Mouse (Mus musculus) hindbrain, embryonic 16.5 days (tissue): ENCODE measurements at regions not wholly inside any gene's neighbourhood (a gene's known extent, or its start where the extent isn't known, plus 50 kb on each side); places are given as distances from the start of the nearest gene placed in this dataset.

Experiments used
- ATAC-seq: fragments of 200-750 bp; cut with Nextera tagmentation; 2 replicates; pipeline ENCODE4 v1.8.0; 2017; ENCODE audit warnings: moderate TSS enrichment, moderate library complexity
- H3K27ac ChIP-seq: fragments of 300-500 bp; sonication (generic); 2 replicates; pipeline ENCODE4 v1.5.1; 2014; ENCODE audit warnings: low read depth, mild to moderate bottlenecking, control low read depth, low read length, moderate library complexity
- H3K27me3 ChIP-seq: fragments of 300-500 bp; sonication (generic); replicated peaks from 2 replicates; pipeline ENCODE4 v1.6.1; 2014; ENCODE audit warnings: low read length; ENCODE audit not compliant: control insufficient read depth, insufficient read depth
- H3K36me3 ChIP-seq: fragments of 300-500 bp; sonication (generic); 2 replicates; pipeline ENCODE4 v1.6.1; 2014; ENCODE audit warnings: mild to moderate bottlenecking, low read length, moderate library complexity, mixed read lengths; ENCODE audit not compliant: control insufficient read depth, insufficient read depth
- H3K4me1 ChIP-seq: fragments of 300-500 bp; sonication (generic); 2 replicates; pipeline ENCODE4 v1.6.1; 2014; ENCODE audit warnings: low read depth, low read length; ENCODE audit not compliant: control insufficient read depth, insufficient read depth
- H3K4me2 ChIP-seq: fragments of 300-500 bp; sonication (generic); 2 replicates; pipeline ENCODE4 v1.6.1; 2014; ENCODE audit warnings: mild to moderate bottlenecking, low read length, control low read depth, moderate library complexity
- H3K4me3 ChIP-seq: fragments of 300-500 bp; sonication (generic); 2 replicates; pipeline ENCODE4 v1.5.1; 2014; ENCODE audit warnings: mild to moderate bottlenecking, low read length, control low read depth, moderate library complexity
- H3K9ac ChIP-seq: fragments of 300-500 bp; sonication (generic); 2 replicates; pipeline ENCODE4 v1.6.1; 2014; ENCODE audit warnings: low read depth, mild to moderate bottlenecking, control low read depth, low read length, moderate library complexity
- H3K9me3 ChIP-seq: fragments of 300-500 bp; sonication (generic); 2 replicates; pipeline ENCODE4 v1.6.1; 2014; ENCODE audit warnings: mild to moderate bottlenecking, low read length, moderate library complexity; ENCODE audit not compliant: control insufficient read depth
- WGBS: fragments of 180-500 bp; shearing (Covaris S2); extraction: QIAGEN DNeasy Blood & Tissue Kit; methylation state at CpG from one replicate; pipeline ENCODE4 v1.1.7; 2014; 5-methylcytosine and 5-hydroxymethylcytosine counted together

DNA sequence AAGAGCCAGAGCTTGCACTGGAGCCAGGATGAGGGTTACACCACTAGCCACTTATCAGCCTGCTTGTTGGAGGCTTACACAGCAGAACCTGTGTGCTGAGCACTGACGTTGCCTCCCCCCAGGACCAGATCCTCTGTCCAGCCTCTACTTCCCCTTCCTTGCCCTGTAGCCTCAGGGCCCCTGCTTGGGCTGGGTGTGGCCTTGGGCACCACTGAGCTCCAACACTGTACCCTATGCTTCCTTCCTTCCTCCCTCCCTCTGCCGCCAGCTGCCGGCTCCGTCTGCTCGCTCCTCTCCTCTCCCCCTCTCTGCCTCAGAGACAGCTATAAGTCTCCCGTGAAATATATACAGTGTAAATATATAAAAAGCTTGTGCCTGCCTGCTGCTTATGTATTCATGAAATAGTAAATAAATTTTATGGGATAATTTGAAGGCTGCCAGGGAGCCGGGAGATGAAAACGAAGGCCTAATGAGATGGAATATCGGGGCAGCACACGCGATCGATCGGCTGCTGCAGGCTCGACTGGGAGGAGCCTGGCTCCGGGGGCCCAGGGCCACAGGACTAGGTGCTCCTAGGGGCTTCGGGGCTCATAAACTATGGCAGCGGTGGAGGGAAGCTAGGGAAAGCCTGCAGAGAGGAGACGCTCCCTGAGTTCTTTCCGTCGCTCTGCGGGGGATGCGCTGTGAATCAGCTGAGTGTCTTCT is 135.6 kb downstream of the Rbm19 start:
- Histone ChIP-seq H3K27me3 (no peaks in the 10 kb centered on the region), H3K4me3 (no peak overlapping the region), H3K27ac (peak overlapping the region; percentile 60), H3K9me3 (no peaks in the 10 kb centered on the region), H3K4me2 (peak overlapping the region; percentile 41), H3K9ac (no peak overlapping the region), H3K36me3 (no peaks in the 10 kb centered on the region), H3K4me1 (peaks cover 7% of the 10 kb centered on the region)
- ATAC-seq = peak; percentile 85
- 9% methylated on average over 22 of the region's 22 CpGs for WGBS

DNA sequence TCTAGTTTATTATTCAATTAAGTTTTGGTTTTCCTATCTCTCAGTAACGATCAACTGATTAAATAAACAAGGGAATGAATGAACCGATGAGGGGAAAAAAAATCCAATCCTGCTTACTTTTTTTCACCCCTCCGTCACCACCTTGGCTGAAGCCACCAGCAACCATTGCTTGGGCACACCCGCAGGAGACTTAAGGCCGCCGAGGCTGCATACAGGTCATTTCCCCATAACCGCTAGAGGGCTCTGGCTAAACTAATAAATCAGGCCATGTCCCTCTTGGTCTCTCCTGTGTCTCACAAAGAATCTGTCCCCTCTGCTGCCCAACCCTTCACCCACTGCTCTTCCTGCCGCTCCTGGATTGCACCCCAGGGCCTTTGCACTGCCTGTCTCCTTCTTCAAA is 136.3 kb downstream of the Rbm19 start:
- ATAC-seq = no peak
- peaks cover 7% of the 10 kb centered on the region for H3K4me1 ChIP-seq
- H3K9me3 ChIP-seq = no peaks in the 10 kb centered on the region
- H3K4me3 ChIP-seq = no peak overlapping the region
- no peak overlapping the region for H3K4me2 ChIP-seq
- no peaks in the 10 kb centered on the region for H3K36me3 ChIP-seq
- H3K27ac ChIP-seq = no peak overlapping the region
- no peaks in the 10 kb centered on the region for H3K27me3 ChIP-seq
- no peak overlapping the region for H3K9ac ChIP-seq
- WGBS = 12% methylated on average over 8 of the region's 8 CpGs

- Histone ChIP-seq H3K27ac (no peak overlapping the region), H3K36me3 (no peaks in the 10 kb centered on the region), H3K4me1 (0 out of 2 replicates have a peak, but pooled peaks cover 2% of the 10 kb centered on the region), H3K4me2 (no peak overlapping the region), H3K9me3 (no peaks in the 10 kb centered on the region), H3K27me3 (no peaks in the 10 kb centered on the region), H3K9ac (no peak overlapping the region), H3K4me3 (no peak overlapping the region)
- no peak; the same call in 1 of the 2 replicates for ATAC-seq
- 24% methylated on average over 14 of the region's 14 CpGs for WGBS
Observed at GRCm38 (mm10) chr5:120262715-120263273, 146.5 kb downstream of the Rbm19 start.

GRCm38 (mm10) chr5:120269416-120269860 is 153.2 kb downstream of the Rbm19 start:
- no peaks in the 10 kb centered on the region for H3K36me3 ChIP-seq
- WGBS = 5% methylated on average over 22 of the region's 22 CpGs
- peak; percentile 80 for ATAC-seq

DNA sequence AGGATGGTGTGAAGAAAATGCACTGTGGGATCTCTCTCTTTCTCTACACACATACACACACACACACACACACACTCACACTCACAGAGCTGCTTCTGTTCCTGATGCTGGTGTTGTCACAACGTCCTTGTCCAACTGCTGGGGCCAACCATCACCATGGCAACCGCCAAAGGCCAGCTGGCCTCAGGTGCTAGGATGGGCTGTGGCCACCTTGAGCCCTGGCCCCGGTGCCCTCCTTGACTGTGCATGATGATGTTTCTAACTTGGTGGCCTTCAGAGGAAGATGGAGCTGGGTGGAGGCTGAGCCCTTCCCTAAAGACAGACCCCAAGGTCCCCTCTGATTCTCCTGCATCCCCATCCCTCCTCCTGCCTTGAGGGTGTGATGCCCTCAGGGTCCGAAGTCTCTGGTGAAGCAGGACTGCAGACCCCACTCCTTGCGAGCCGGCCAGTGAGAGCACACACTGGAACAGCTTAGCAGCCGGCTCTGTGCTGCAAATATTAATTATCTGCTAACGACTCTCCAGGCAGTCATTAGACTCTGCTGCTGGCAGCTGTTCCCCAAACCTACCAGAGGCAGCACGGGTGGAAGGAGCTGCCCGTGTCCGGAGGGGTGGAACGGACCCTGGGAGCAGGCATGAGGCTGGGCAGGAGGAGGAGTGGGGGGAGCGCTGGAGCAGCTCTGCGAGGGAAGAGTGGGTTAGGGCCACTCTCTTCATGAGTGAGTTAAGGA is 154.8 kb downstream of the Rbm19 start:
- Histone ChIP-seq H3K4me1 (peaks cover 23% of the 10 kb centered on the region), H3K4me3 (no peak overlapping the region), H3K36me3 (no peaks in the 10 kb centered on the region), H3K27ac (no peak overlapping the region; the same call in 1 of the 2 replicates), H3K27me3 (no peaks in the 10 kb centered on the region), H3K4me2 (0 out of 2 replicates have a peak overlapping the region, but pooled peaks have one; percentile 11), H3K9me3 (0 out of 2 replicates have a peak, but pooled peaks cover 2% of the 10 kb centered on the region), H3K9ac (0 out of 2 replicates have a peak overlapping the region, but pooled peaks have one; percentile 1)
- 30% methylated on average over 14 of the region's 14 CpGs for whole genome bisulfite sequencing
- peak; percentile 60 for ATAC-seq

More at GRCm38 (mm10) chr5:120269416-120269860, 153.2 kb downstream of the Rbm19 start:
- H3K27me3 ChIP-seq = no peaks in the 10 kb centered on the region
- peak overlapping the region; percentile 81 for H3K27ac ChIP-seq
- H3K4me1 ChIP-seq = peaks cover 23% of the 10 kb centered on the region
- H3K4me3 ChIP-seq = 0 out of 2 replicates have a peak overlapping the region, but pooled peaks have one; percentile 2
- peak overlapping the region; percentile 58 for H3K9ac ChIP-seq
- 0 out of 2 replicates have a peak, but pooled peaks cover 2% of the 10 kb centered on the region for H3K9me3 ChIP-seq
- H3K4me2 ChIP-seq = peak overlapping the region; percentile 37

DNA sequence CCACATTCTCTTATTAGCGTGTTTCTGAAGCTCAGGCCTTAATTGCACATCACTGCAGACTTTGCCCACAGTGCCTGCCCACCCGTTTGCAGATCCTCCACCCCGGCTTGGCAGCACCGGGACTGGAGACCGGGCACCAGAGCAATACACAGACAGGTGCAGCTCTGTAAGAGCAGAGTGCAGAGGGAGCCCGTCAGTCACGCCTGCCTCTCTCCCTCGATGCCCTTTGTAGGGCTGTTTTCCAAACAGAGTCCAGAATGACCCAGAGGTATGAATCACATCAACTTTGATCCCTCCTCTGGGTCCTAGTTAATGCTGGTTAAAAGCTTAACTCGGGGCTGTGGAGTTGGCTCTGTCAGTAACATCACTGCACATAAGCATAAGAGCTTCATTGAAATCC is 155.3 kb upstream of the Lhx5 start:
- H3K4me1 ChIP-seq = peaks cover 14% of the 10 kb centered on the region
- 0 out of 2 replicates have a peak, but pooled peaks cover 2% of the 10 kb centered on the region for H3K9me3 ChIP-seq
- H3K27me3 ChIP-seq = 0 out of 2 replicates have a peak, but pooled peaks cover 2% of the 10 kb centered on the region
- H3K36me3 ChIP-seq = no peaks in the 10 kb centered on the region
- H3K4me3 ChIP-seq = no peak overlapping the region
- H3K27ac ChIP-seq = no peak overlapping the region
- no peak for ATAC-seq
- 50% methylated on average over 9 of the region's 9 CpGs for WGBS
- H3K9ac ChIP-seq = no peak overlapping the region
- no peak overlapping the region for H3K4me2 ChIP-seq

DNA sequence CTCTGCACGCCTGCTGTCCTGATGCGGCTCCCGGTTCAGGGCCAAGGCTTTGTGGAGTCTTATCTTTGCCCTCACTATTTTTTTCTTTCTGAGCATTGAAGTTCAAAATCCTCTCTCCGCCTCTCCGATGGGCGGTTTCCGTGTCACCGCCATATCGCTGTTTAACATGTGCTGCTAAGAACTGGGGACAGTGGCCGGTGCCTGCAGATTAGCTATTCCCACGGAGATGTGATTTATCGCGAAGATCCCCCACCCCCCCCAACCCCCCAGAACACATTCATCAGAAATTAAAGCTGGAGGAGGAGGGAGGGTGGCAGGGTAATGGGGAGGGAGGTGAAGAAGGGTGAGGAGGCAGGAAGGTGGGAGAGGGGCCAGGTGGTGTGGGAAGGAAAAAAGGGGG is 151.2 kb upstream of the Lhx5 start:
- Histone ChIP-seq H3K27ac (no peak overlapping the region), H3K4me3 (no peak overlapping the region), H3K4me1 (peaks cover 10% of the 10 kb centered on the region), H3K9ac (no peak overlapping the region; the same call in 1 of the 2 replicates), H3K36me3 (no peaks in the 10 kb centered on the region), H3K4me2 (peak overlapping the region; percentile 20; the same call in 1 of the 2 replicates), H3K9me3 (no peaks in the 10 kb centered on the region), H3K27me3 (0 out of 2 replicates have a peak, but pooled peaks cover 2% of the 10 kb centered on the region)
- 3% methylated on average over 13 of the region's 13 CpGs for WGBS
- ATAC-seq = no peak

- 5% methylated on average over 22 of the region's 22 CpGs for WGBS
- Histone ChIP-seq H3K4me1 (peaks cover 10% of the 10 kb centered on the region), H3K9me3 (no peaks in the 10 kb centered on the region), H3K9ac (no peak overlapping the region), H3K4me2 (no peak overlapping the region), H3K36me3 (no peaks in the 10 kb centered on the region), H3K27ac (0 out of 2 replicates have a peak overlapping the region, but pooled peaks have one; percentile 40), H3K27me3 (0 out of 2 replicates have a peak, but pooled peaks cover 2% of the 10 kb centered on the region), H3K4me3 (no peak overlapping the region)
- no peak for ATAC-seq
Observed at GRCm38 (mm10) chr5:120280991-120281602, 150.4 kb upstream of the Lhx5 start.
